Mouse (Mus musculus) 416B (cell line): ENCODE measurements around the gene Bcas2.

Source experiments
- DNase-seq: peaks from one replicate; pipeline ENCODE4 v3.0.0; 2011; ENCODE audit warnings: low read depth

Bcas2 gene

DNA sequence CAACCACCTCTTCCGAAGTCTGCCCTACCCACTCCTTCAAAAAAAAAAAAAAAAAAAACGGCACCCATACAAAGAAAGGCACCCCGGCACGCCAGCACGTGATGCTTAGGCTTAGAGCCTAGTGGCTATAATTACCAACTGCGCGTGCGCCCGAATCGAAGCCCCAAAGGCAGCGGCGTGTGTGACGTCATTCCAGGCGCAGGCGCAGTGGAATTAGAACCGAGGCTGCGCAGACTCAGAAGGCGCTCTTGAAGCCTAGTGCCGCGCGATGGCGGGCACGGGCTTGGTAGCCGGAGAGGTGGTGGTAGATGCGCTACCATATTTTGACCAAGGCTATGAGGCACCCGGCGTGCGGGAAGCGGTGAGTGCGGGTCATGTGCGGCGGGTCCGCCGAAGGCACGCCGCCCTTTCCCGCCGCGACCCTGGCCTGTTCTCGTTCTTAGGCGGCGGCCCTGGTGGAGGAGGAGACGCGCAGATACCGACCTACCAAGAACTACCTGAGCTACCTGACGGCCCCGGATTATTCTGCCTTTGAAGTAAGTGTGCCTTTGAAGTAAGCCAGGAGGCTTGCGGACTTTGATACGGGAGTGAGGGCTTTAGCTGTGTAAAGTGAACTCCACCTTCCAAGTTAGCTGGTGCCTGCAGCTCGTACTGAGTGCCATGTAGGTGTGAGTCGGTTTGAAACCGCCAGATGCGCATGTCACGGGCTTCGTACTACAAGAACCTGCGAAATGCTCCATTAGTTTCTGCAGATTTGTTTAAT is at the start of gene Bcas2:
TSS of gene Bcas2 (plus strand) at position 151 of the 763 bp plus-strand sequence.
- DNase-seq: peak; percentile 96

DNA sequence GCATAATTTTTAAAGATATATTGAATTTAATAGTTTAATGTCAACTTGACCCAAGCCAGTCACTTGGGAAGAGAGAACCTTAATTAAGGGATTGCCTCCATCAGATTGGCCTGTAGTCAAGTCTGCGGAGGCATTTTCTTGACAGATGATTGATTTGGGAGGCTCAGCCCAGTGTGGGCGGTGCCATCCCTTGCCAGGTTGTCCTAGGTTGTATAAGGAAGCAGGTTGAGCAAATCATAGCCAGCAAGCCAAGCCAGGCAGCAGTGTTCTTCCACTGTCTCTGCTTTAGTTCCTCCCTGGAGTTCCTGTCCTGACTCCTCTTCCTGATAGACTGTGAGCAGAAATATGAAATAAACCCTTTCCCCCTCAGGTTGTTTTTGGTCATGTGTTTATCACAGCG is 47.8 kb upstream of the Bcas2 start:
- DNase-seq: no peak

DNA sequence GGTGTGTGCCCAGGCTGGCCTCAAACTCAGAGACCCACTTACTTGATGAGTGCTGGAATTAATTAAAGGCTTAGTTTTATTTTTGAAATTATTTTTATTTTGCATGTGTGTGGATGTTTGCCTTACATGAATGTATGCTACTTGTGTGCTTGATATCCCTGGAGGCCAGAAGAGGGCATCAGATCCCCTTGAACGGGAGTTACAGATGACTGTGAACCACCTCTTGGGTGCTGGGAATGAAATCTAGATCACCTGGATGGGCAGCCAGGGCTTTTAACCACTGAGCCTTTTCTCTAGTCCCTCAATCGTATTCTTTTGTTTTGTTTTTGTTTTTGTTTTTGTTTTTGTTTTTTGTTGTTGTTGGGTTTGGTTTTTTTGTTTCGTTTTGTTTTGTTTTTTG is 45.3 kb upstream of the Bcas2 start:
- DNase-seq: peak; percentile 11

DNA sequence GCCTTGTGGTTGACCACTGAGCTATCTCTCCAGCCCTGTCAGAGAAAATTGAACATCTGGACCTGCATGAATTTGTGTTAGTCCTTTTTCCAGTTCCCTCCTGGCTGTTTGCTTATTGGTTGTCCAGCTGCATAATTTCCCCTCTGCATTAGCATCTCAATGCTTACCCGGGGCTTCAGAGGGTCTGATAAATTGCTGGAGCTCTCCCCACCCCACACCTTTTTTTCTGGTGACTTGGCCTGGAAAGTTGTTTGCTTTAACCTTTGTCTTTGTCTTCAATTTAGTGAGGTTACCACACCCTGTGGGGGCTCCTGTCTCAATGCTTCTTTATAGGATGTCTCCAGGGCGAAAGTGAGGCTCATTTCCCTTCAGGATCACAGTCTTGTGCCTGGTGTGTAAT is 44.3 kb upstream of the Bcas2 start:
- DNase-seq: no peak

DNA sequence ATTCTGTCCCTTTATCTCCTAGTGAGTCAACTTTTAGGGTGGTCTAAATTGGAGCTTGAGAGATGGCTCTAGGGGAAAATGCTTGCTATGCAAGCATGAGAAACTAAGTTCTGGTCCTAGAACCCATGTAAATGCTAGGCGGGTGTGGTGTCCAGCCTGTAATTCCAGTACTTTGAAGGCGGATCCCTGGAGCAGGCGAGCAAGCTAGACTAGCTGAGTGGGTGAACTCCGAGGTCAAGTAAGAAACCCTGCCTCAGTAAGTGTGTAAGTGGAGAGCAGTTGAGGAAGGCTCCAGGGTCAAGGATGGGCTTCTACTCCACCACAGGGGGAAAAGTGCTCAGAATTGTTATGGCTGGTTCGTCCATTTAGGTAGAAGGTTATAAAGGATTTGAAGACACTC is 43.7 kb upstream of the Bcas2 start:
- no peak for DNase-seq

DNA sequence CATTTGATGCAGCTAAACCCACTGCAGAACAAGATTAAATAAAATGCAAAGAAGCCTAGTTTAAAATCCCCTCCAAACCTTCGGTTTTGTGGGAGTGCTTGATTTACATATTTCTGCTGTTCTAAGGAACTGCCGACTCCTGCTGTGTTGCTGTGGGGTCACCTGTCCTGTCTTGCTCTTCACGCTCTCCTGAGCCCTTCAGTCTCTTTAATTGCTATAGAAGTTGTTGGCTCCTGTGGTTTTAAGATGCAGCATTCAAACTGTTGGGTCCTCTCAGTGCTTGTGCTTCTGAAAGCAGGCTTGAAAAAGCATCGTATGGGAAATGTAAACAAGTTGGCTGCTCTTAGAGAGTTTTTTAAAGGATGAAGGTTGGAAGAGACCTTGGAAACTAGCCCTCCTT is 43.2 kb upstream of the Bcas2 start:
- DNase-seq: no peak

DNA sequence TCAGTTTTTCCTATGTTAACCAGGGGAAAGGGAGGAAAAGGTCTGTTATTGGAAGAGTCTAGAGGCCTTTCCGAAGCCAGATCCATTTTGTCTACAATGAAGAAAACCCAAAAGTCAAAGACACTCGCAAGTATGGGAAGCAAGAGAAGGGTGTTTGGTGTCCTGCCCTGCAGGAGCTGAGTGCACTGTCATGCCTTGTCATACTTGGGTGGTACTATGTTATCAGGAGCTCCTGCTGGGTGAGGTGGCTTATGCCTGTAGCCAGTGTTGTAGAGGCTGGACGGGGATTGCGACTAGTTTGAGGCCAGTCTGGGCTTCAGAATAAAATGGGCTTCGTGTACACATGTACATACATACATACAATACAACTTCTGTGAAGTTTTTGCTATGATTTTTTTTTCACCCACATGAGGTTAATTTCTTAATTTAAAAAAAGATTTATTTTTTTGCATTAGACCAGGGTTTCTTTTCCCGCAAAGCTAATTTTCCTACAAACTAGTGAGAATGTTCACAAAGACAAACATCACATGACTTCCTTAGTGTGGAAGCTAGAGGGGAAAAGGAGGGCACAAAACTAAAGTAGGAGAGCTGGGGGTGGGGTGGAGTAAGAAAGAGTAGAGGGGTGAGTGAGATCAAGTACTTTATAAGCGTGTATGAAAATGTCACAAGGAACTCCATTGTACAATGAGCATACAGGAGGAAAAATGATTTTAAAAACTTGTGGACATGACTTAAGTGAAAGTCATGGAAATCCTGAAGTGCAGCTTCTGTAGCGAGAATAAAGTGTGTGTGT is 41.9 kb upstream of the Bcas2 start:
- peak; percentile 47 for DNase-seq

DNA sequence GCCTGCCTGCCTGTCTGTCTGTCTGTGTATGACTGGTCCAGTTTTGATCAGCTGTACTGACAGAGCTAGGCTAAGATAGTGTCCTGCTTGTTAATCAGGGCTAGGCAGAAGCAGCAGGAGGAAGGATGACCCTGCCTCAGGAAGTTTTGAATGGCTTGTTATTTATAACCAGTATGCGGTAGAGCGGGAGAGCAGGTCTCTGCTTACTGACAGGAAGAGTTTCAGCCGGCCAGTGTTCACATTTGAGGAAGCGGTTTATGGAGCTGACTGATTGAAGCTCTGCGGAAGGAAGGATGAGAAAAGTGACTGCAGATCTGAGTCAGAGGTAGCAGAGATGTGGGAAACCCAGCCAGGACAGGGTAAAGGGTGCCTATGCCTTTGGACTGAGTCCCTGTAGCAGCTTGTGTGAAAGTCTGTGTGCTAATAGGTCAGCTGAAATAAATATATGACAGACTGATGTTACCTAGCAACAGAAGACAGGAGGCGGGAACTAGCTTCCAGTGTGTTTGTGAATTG is 41.2 kb upstream of the Bcas2 start:
- peak; percentile 94 for DNase-seq

DNA sequence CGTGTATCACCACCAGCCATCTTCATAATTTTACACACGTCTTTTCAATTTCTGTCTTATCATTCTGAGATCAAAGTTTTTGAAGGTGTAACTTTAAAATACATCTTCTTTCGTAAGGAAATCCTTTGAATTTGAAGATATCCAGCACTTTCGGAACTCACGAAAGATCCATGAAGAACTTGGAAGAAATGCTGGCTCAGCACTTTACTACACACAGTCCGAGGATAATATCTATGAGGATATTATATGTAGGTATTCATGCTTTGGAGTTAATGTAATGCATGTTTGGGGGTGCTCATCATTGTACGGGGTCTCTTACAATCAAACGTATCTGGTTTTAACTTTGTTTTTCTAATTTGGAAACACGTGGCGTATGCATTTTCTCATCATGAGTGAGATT is 38.4 kb upstream of the Bcas2 start:
- no peak for DNase-seq

DNA sequence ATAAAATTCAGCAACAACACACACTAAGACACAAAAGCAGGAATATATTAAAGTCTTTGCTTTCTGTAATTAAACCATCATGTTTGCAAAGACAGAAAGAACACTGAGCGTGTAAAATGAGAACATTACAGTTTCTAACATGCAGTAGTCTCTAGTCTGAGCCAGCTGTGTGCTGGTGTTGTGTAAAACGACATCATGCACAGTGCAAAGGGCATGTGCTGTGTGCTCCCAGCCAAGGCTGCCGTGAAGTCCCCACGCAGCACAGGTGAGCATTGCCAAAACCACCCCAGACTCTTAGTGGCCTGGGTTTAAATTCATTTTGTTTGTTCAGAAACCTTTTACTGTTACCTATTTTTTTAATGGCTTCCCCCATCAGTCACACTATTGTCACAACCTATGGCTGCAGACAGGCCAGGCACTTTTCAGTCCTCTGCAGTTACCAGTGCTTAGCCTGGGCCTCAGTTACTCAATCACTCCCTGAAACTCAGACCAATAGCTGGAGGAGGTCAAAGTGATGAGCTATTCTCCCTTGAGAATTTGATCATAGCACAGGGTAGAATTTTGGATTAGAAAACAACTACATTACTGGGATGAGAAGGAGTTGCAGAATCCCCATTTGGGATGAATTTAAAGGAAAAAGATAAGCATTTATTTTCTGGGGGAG is 34.9 kb upstream of the Bcas2 start:
- DNase-seq: no peak

DNA sequence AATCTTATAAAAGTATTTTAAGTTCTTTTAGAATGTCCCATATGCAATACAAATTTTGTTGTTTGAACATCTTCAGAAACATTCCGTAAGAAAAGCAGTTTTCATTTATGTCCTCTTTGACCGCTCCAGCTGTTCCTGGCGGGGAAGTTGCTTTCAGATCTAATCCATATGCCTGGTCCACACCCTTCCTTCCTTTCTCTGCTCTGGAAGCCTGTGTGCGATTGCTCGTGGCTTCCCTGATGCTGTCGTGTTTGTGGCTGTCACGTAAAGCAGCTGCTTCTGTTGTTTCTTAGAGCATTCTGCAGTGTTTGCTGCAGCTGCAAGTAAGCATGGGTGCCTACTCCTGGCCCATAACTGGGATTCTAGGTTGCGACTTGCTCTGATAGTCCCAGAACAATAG is 32.4 kb upstream of the Bcas2 start:
- DNase-seq: no peak

DNA sequence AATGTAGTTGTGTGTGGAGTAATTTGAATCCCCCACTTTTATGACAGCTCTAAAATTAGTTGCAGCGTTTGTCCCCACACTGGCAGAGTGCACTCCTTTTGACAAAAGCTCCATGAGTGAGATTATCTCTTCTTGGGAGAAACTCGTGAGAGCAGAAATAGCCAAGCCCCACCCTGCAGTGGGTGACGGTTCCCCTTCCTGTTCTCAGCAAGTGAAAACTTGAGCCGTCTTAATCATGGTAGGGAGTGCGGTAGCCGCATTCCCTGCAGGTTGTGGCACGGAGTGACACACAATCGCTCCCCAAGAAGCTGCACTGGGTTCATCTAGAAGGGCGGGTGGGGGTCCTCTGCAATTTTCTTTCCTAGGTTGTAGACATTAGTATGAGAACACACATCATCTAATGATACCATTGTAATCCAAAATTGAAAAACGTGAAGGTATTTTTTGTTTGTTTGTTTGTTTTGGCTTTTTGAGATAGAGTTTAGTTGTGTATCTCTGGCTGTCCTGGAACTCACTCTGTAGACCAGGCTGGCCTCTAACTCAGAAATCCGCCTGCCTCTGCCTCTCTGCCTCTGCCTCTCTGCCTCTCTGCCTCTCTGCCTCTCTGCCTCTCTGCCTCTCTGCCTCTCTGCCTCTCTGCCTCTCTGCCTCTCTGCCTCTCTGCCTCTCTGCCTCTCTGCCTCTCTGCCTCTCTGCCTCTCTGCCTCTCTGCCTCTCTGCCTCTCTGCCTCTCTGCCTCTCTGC is 31.2 kb upstream of the Bcas2 start:
- peak; percentile 15 for DNase-seq

DNA sequence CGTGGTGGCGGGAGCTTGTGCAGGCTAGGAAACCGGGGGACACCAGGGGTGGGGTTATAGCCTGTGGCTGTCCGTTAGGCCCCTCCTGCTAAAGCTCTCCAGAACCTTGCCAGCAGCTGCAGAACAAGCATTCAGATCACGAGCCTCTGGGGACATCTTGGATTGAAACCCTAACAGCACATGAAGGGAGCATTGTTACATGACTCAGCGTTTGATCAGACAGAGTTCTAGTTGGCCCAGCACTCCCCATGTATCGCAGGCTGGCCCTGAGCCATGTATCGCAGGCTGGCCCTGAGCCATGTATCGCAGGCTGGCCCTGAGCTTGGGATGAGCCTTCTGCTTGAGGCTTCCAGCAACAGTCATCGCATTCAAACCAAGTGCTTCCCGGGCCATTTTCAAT is 30.2 kb upstream of the Bcas2 start:
- no peak for DNase-seq

DNA sequence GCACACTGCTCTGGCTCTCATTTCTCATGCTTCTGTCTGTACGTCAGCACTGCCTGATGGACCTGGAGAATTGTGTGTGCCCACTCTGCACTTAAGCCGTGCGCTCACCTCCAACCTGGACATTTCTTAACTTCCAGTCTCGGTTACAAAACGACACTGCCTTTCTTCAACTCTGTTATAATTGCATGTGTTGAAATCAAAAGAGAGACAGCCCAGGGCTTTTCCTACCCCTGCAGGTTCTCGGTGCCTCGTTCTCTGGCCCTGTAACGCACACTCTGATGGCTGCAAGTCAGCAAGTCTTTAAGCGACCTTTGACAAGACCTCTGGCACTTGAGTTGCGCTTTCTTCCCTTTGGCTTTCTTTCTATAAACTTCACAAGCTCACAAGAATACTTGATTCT is 29.1 kb upstream of the Bcas2 start:
- no peak for DNase-seq

DNA sequence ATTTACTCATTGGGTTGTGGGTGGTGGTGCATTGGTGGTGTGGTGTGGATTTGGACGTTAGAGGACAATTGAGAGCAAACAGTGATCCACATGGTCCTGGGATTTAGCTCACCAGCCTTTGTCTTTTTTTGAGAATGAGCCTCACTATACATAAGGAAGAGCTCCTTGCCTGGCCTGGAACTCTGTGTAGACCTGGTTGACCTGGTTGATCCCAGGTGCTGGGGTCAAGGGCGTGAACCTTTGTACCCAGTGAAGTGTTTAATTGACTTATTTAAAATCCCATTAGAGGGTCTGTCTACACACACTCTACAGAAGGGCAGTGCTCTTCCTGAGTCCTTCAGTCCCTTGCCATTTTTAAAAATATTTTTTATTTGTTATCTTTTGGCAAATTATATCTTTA is 26.1 kb upstream of the Bcas2 start:
- no peak for DNase-seq

DNA sequence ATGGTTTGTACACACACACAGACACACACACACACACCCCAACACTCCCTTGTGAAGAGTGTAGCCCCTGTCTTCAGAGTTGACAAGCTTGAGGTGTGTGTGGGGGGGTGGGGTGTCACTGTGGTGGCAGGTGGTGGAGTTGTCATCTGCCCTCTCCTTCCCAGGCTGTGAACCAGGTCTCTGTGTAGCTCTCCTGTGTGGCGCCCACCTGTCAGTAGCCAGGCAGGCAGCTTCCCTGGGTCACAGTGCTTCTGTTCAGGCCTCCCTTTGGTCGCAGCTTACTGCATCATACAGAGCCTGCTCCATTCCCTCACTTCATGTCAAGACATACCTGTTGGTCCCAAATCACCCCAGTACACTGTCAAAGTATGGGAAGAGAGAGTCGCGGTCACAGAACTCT is 25.7 kb upstream of the Bcas2 start:
- DNase-seq: no peak

DNA sequence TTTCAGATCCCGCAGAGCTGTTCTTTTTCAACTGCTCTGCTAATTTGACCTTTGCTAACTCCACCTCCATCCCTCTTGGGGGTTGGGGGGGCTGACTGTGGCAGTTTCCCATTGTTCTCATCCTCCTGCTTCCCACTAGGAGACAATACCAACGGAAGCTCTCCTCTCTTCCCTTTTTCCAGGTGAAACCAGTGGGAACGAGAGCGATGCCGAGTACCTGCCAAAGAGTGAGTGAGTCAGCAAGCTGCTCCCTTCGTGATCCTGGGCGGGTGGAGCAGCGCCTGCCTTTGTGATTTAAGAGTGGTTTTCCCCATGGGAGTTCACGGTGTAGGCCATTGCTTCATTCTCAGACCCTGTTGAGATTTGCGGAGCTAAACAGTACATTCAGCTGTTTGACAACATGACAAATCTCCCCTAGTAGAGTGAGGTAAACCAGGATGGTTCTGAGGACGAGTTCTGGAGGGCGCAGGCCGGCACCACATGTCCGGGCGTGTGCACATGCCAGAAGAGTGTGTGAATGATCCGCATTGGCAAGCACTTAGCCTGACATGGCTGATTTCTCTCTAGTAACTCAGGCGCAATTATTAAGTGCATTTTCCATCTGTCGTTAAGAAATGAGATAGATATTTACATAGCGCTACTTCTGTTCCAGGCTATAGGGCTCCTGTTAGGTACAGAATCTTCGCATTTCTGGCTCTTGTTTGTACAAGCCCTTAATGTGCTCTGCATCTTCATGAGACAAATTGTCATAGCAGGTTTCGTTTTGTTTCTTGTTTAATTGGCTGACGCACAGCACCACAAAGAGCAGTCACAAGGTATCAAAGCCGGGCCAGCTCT is 24.9 kb upstream of the Bcas2 start:
- no peak for DNase-seq

DNA sequence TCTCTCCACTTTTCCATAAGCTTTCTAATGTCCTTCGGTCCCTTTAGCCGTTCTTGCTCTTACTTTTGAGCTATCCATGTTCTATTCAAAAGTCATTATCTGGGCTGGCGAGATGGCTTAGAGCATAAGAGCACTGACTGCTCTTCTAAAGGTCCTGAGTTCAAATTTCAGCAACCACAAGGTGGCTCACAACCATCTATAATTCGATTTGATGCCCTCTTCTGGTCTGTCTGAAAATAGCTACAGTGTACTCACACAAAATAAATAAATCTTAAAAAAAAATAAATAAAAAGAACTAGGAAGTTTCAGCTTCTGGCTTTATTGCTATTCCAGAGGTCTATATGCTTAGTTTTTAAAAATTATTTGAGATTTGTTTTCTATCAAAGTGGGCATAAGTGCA is 23.7 kb upstream of the Bcas2 start:
- DNase-seq: no peak

DNA sequence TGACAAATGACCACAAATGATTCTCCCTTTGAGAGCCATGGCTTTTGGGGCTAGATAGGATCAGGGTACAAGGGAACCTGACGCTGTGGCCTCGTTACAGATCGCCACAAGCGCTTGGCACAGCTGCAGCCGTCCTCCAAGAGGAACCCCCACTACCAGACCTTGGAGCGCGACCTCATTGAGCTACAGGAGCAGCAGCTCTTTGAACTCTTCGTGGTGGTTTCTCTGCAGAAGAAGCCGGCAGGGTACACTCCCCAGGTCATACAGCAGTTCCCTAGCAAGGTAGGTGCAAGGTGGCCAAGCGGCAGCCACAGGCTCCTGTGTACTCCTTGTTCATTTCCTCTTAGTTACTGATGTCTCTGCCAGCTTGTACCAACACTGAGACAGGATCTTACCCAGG is 22.5 kb upstream of the Bcas2 start:
- no peak for DNase-seq

DNA sequence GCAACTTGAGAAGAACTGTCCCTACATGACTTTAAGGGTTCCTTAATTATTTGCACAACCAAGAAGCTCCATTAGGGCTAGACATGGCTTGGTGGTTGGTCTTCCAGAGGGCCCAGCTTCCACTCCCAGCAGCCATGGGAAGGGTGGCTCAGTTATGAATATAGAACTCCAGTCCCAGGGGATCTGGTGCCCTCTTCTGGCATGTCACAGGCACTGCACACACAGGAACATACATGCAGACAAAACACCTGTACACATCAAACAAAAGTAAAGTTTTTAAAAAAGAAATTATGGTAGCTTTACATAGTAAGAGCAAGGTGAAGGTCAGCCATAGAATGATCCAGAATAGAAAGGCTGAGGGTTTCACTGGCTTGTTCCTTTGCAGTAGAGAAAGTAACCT is 17.7 kb upstream of the Bcas2 start:
- DNase-seq: peak; percentile 35

DNA sequence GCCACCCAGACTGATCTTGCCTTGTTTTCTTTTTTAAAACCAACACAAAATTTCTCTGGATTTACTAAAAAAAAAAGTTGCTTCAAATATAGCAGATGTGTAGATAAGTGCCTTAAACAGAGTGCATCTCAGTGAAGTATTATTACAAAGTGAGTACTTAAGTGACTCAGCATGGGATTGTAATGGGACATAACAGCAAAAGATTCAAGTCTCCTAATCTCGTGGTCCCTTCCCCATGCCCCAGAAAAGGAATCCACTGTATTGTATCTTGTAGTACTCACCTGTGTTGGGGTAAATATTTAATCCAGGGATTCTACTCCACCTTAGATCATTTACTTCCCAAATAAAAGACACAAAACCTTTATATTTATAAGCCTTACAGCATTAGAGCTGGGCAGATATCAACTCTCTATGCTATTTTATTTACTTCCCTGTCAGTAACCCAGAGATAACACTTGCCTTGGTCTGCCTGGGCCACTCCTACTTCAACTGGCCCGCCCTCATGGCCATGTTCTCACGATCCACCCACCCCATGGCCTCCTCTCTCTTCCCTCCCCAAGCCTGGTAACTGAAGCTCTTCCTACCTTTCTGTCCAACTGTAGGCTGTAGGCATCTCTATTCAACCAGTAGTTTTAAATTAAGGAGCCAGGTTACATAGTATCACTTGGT is 12.1 kb upstream of the Bcas2 start:
- no peak for DNase-seq
